Comparison of ENCODE assay signal across 8 mouse cellular contexts in genomic region chr11:58948542-58949479, GRCm38 (mm10). TPM values are rescaled to one million over a fixed set of nuclear protein-coding genes. Genes with fewer than 3 reads are reported as not detected.
DNase-seq lines count a peak whose midpoint lies in the region; ATAC-seq lines count a peak whose summit lies in the region.

Hist3h2ba (plus strand) TSS chr11:58948920.

- H3K9ac ChIP-seq in embryonic facial prominence, embryonic 12.5 days, result peak within 1 kb of the TSS; percentile 68
- peak within 1 kb of the TSS; percentile 47 for H3K9ac ChIP-seq in heart, embryonic 15.5 days
- H3K9ac ChIP-seq in liver, embryonic 12.5 days, result peak within 1 kb of the TSS; percentile 70
- peak within 1 kb of the TSS; percentile 62 for H3K9ac ChIP-seq in stomach, embryonic 16.5 days (ENCODE audit: low read length)

- H3K4me3 ChIP-seq in embryonic facial prominence, embryonic 12.5 days, result peak within 1 kb of the TSS; percentile 49
- peak within 1 kb of the TSS; percentile 49 for H3K4me3 ChIP-seq in heart, embryonic 15.5 days
- peak within 1 kb of the TSS; percentile 55 for H3K4me3 ChIP-seq in liver, embryonic 12.5 days
- H3K4me3 ChIP-seq in stomach, embryonic 16.5 days (replicated peaks; ENCODE audit: low read length), result peak within 1 kb of the TSS; percentile 42

- peaks cover 11% of the 10 kb centered on the region for H3K4me1 ChIP-seq in embryonic facial prominence, embryonic 12.5 days
- H3K4me1 ChIP-seq in heart, embryonic 15.5 days (replicated peaks), result peaks cover 27% of the 10 kb centered on the region
- H3K4me1 ChIP-seq in liver, embryonic 12.5 days, result peaks cover 37% of the 10 kb centered on the region
- H3K4me1 ChIP-seq in stomach, embryonic 16.5 days (ENCODE audit: control insufficient read depth, insufficient read depth, low read length), result peaks cover 19% of the 10 kb centered on the region

- peak; percentile 94 for ATAC-seq in embryonic facial prominence, embryonic 12.5 days (ENCODE audit: insufficient number of reproducible peaks, insufficient read depth, low FRiP score, low TSS enrichment)
- peak; percentile 81 for ATAC-seq in heart, embryonic 15.5 days (replicated peaks; ENCODE audit: insufficient number of reproducible peaks, insufficient read depth, low FRiP score, low read depth)
- ATAC-seq in liver, embryonic 12.5 days, result peak; percentile 74
- peak; percentile 90 for ATAC-seq in stomach, embryonic 16.5 days (ENCODE audit: insufficient read depth, low FRiP score)

- H3K27ac ChIP-seq in embryonic facial prominence, embryonic 12.5 days, result peak within 1 kb of the TSS; percentile 97
- peak within 1 kb of the TSS; percentile 78 for H3K27ac ChIP-seq in heart, embryonic 15.5 days
- peak within 1 kb of the TSS; percentile 72 for H3K27ac ChIP-seq in liver, embryonic 12.5 days
- peak within 1 kb of the TSS; percentile 75 for H3K27ac ChIP-seq in stomach, embryonic 16.5 days (ENCODE audit: low read length)

- DNase-seq in B cell, adult 2 months, result peak; percentile 66 to 67
- DNase-seq in adrenal gland, postnatal 36 days, result peak; percentile 48 to 60
- peak; percentile 34 to 61 for DNase-seq in kidney, postnatal 25 days
- peak; percentile 49 to 50 for DNase-seq in natural killer cell, adult 2 months (ENCODE audit: low spot score in 2 of 2)

- no peaks in the 10 kb centered on the region for H3K9me3 ChIP-seq in embryonic facial prominence, embryonic 12.5 days
- no peaks in the 10 kb centered on the region for H3K9me3 ChIP-seq in heart, embryonic 15.5 days (replicated peaks)
- no peaks in the 10 kb centered on the region for H3K9me3 ChIP-seq in liver, embryonic 12.5 days (replicated peaks)
- no peaks in the 10 kb centered on the region for H3K9me3 ChIP-seq in stomach, embryonic 16.5 days (replicated peaks; ENCODE audit: control insufficient read depth, low read length)

- peak within 1 kb of the TSS; percentile 56 for H3K4me2 ChIP-seq in embryonic facial prominence, embryonic 12.5 days (replicated peaks)
- H3K4me2 ChIP-seq in heart, embryonic 15.5 days, result peak within 1 kb of the TSS; percentile 77
- H3K4me2 ChIP-seq in liver, embryonic 12.5 days, result peak within 1 kb of the TSS; percentile 75
- H3K4me2 ChIP-seq in stomach, embryonic 16.5 days (ENCODE audit: low read depth, low read length), result peak within 1 kb of the TSS; percentile 58

- H3K27me3 ChIP-seq in embryonic facial prominence, embryonic 12.5 days, result peaks cover 5% of the 10 kb centered on the region; the same call in 1 of the 2 replicates
- H3K27me3 ChIP-seq in heart, embryonic 15.5 days, result peaks cover 28% of the 10 kb centered on the region
- peaks cover 80% of the 10 kb centered on the region for H3K27me3 ChIP-seq in liver, embryonic 12.5 days (replicated peaks)
- no peaks in the 10 kb centered on the region; the same call in 1 of the 2 replicates for H3K27me3 ChIP-seq in stomach, embryonic 16.5 days (ENCODE audit: control insufficient read depth, insufficient read depth, low read length)

- under 1% methylated on average over 48 of the region's 48 CpGs for WGBS in embryonic facial prominence, embryonic 12.5 days
- WGBS in heart, embryonic 15.5 days, result under 1% methylated on average over 48 of the region's 48 CpGs
- 1% methylated on average over 48 of the region's 48 CpGs for WGBS in liver, embryonic 12.5 days (ENCODE audit: insufficient replicate concordance)
- under 1% methylated on average over 48 of the region's 48 CpGs for WGBS in stomach, embryonic 16.5 days

- H3K36me3 ChIP-seq in embryonic facial prominence, embryonic 12.5 days, result no peaks in the 10 kb centered on the region
- no peaks in the 10 kb centered on the region for H3K36me3 ChIP-seq in heart, embryonic 15.5 days
- no peaks in the 10 kb centered on the region for H3K36me3 ChIP-seq in liver, embryonic 12.5 days
- H3K36me3 ChIP-seq in stomach, embryonic 16.5 days (ENCODE audit: control insufficient read depth, insufficient read depth, low read length), result no peaks in the 10 kb centered on the region

RNA-seq across cellular contexts. Expression of gene Hist3h2ba, which starts in this region (rescaled TPM):
- total RNA-seq in adrenal gland, postnatal 36 days (2021), result 1 to 10 TPM; 4.5 to 5.8 TPM
- 52.7 and 70.4 TPM in 2 replicates for polyA plus RNA-seq in embryonic facial prominence, embryonic 12.5 days (2016; fragmentation: Nextera tagmentation; extraction: Ambion mirVana)
- polyA plus RNA-seq in heart, embryonic 15.5 days (2015; fragmentation: Nextera tagmentation; extraction: Ambion mirVana), result 18.0 and 18.3 TPM in 2 replicates
- polyA plus RNA-seq in liver, embryonic 12.5 days (2016; fragmentation: Nextera tagmentation; extraction: Ambion mirVana), result 5.3 and 5.7 TPM in 2 replicates
- polyA plus RNA-seq in stomach, embryonic 16.5 days (2015; fragmentation: Nextera tagmentation; extraction: Ambion mirVana), result 44.0 and 50.7 TPM in 2 replicates

Comparison
In these comparisons a context has a peak if more than half of its experiments do, and no peak if none do; other contexts are left out.
1. Peak in every context shown above with its lines: DNase-seq, ATAC-seq, H3K4me3 ChIP-seq and H3K27ac ChIP-seq.